Mouse (Mus musculus) urinary bladder, adult 2 months (tissue): Measurements from ENCODE around the gene Cdk2. TPM values are rescaled to one million over a fixed set of nuclear protein-coding genes. Genes with fewer than 3 reads are reported as not detected.

Experiments used
- DNase-seq: peaks from one replicate; pipeline ENCODE4 v3.0.0; 2022; ENCODE audit warnings: low spot score
- polyA plus RNA-seq: library from polyadenylated mRNA; depleted of rRNA; stranded (reverse); fragments of >200 nt; gene quantifications from 2 replicates; pipeline ENCODE4 v1.2.3, GENCODE M21; 2012; rRNA removed

Cdk2 gene
- polyA plus RNA-seq, 1 experiment, result 32.4 TPM

DNA sequence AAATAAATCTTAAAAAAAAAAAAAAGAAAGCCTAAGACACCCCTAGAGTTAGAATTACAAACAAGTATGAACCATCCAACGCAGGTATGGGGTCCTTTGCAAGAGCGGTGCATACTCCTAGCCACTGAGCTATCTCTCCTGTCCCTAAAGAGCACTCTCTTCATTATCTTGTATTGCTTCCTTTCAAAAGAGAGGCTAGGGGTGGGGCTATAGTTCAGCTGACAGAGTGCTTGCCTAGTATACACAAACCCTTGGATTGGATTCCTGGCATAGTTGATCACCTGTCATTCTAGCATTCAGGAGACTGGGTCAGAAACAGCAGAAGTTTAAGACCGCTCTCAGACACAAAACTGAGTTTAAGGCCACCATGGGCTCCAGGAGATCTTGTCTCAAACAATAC, 49.6 kb downstream of the Cdk2 start:
- DNase-seq, result no peak

DNA sequence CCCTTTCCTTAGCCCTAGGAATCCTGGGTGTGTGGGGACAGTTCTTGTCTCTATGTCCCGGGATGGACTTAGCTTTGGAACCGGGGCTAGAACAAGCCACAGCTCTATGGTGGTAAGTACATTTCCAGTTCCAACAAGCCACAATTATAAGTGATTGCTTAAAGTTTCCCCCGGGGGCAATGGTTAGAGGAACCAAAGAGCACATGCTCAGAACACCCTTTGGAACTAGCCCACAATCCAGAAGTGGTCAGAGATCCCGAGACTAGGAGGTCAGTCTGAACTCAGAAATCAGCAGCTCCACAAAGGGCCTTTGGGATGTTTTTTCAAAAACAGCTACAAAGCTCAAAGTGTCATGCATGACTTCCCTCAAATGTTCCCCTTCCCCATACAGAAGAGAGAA, 51.0 kb downstream of the Cdk2 start:
- no peak for DNase-seq

Other genes with a start within 250 kb of the Cdk2 start
- gene Smarcc2, start 245.8 kb downstream of the Cdk2 start, polyA plus RNA-seq, result 91.5 and 97.0 TPM in 2 replicates
- gene Myl6, start 210.9 kb downstream of the Cdk2 start, polyA plus RNA-seq, result 10,835 and 11,320 TPM in 2 replicates
- gene Myl6b, start 206.3 kb downstream of the Cdk2 start, polyA plus RNA-seq, result 3.0 and 3.3 TPM in 2 replicates
- gene Esyt1, start 179.2 kb downstream of the Cdk2 start, polyA plus RNA-seq, result 56.9 and 61.6 TPM in 2 replicates
- gene Zc3h10, start 157.3 kb downstream of the Cdk2 start, polyA plus RNA-seq, result 12.5 TPM in 2 replicates
- 2,645 and 3,313 TPM in 2 replicates for gene Rpl41, start 155.7 kb downstream of the Cdk2 start, polyA plus RNA-seq
- gene Pa2g4, start 139.0 kb downstream of the Cdk2 start, polyA plus RNA-seq, result 74.1 and 75.9 TPM in 2 replicates
- 25.1 and 27.0 TPM in 2 replicates for gene Erbb3, start 115.4 kb downstream of the Cdk2 start, polyA plus RNA-seq
- 1,064 and 1,154 TPM in 2 replicates for gene Rps26, start 78.3 kb downstream of the Cdk2 start, polyA plus RNA-seq
- gene Ikzf4, start 59.0 kb downstream of the Cdk2 start, polyA plus RNA-seq, result 1.4 and 2.3 TPM in 2 replicates
- gene Suox, start 31.0 kb downstream of the Cdk2 start, polyA plus RNA-seq, result 19.2 and 21.0 TPM in 2 replicates
- 101 and 107 TPM in 2 replicates for gene Rab5b, start 8.8 kb downstream of the Cdk2 start, polyA plus RNA-seq
- 0.72 and 0.95 TPM in 2 replicates for gene Pmel, start 836 bp downstream of the Cdk2 start, polyA plus RNA-seq
- gene Dgka, start 39.8 kb upstream of the Cdk2 start, polyA plus RNA-seq, result 65.5 and 71.0 TPM in 2 replicates
- 32.9 and 36.9 TPM in 2 replicates for gene Pym1, start 42.9 kb upstream of the Cdk2 start, polyA plus RNA-seq
- 19.8 and 22.1 TPM in 2 replicates for gene Mmp19, start 85.9 kb upstream of the Cdk2 start, polyA plus RNA-seq
- 19.0 and 31.0 TPM in 2 replicates for gene Dnajc14, start 99.0 kb upstream of the Cdk2 start, polyA plus RNA-seq
- 32.2 and 41.0 TPM in 2 replicates for gene Tmem198b, start 99.3 kb upstream of the Cdk2 start, polyA plus RNA-seq
- gene Sarnp, start 112.3 kb upstream of the Cdk2 start, polyA plus RNA-seq, result 78.5 and 79.8 TPM in 2 replicates
- gene Ormdl2, start 116.6 kb upstream of the Cdk2 start, polyA plus RNA-seq, result 50.2 and 65.7 TPM in 2 replicates
- gene Gdf11, start 186.7 kb upstream of the Cdk2 start, polyA plus RNA-seq, result 1.7 and 2.3 TPM in 2 replicates
- 337 and 381 TPM in 2 replicates for gene Cd63, start 196.0 kb upstream of the Cdk2 start, polyA plus RNA-seq
- 24.2 and 35.0 TPM in 2 replicates for gene Rdh5, start 217.9 kb upstream of the Cdk2 start, polyA plus RNA-seq
- gene Bloc1s1, start 219.0 kb upstream of the Cdk2 start, polyA plus RNA-seq, result 286 and 328 TPM in 2 replicates
- 44.5 TPM in 2 replicates for gene Itga7, start 228.8 kb upstream of the Cdk2 start, polyA plus RNA-seq